Mouse (Mus musculus) megakaryocyte, embryonic 14.5 days (primary cell): ENCODE data around the gene Stx16. TPM values are rescaled to one million over a fixed set of nuclear protein-coding genes. Genes with fewer than 3 reads are reported as not detected.

ENCODE experiments used
- H3K27me3 ChIP-seq: replicated peaks from 2 replicates; pipeline ENCODE3; 2012; ENCODE audit warnings: inconsistent platforms
- H3K36me3 ChIP-seq: replicated peaks from 2 replicates; pipeline ENCODE3; 2012; ENCODE audit warnings: low read length, inconsistent platforms, mixed read lengths
- H3K4me1 ChIP-seq: 2 replicates; pipeline ENCODE4 v1.6.1; 2012; ENCODE audit warnings: inconsistent platforms
- H3K4me3 ChIP-seq: replicated peaks from 2 replicates; pipeline ENCODE3; 2012; ENCODE audit warnings: moderate library complexity, mild to moderate bottlenecking, inconsistent platforms
- H3K9me3 ChIP-seq: 2 replicates; pipeline ENCODE4 v1.6.1; 2012; ENCODE audit warnings: inconsistent platforms
- FLI1 ChIP-seq: IDR thresholded peaks from 2 replicates; pipeline ENCODE4 v1.6.1; 2012; ENCODE audit warnings: low read length, inconsistent platforms, mixed read lengths
- GATA1 ChIP-seq: IDR thresholded peaks from 3 replicates; pipeline ENCODE4 v1.6.1; 2012; ENCODE audit warnings: mixed read lengths, low read length, inconsistent platforms, borderline replicate concordance
- polyA plus RNA-seq: library from polyadenylated mRNA; stranded (reverse); fragments of >175 nt; gene quantifications from 2 replicates; pipeline ENCODE4 v1.2.3, GENCODE M21; 2012; ENCODE audit warnings: low replicate concordance; ENCODE audit not compliant: insufficient read depth

The Stx16 gene
- 13.6 and 41.1 TPM in 2 replicates for polyA plus RNA-seq

DNA sequence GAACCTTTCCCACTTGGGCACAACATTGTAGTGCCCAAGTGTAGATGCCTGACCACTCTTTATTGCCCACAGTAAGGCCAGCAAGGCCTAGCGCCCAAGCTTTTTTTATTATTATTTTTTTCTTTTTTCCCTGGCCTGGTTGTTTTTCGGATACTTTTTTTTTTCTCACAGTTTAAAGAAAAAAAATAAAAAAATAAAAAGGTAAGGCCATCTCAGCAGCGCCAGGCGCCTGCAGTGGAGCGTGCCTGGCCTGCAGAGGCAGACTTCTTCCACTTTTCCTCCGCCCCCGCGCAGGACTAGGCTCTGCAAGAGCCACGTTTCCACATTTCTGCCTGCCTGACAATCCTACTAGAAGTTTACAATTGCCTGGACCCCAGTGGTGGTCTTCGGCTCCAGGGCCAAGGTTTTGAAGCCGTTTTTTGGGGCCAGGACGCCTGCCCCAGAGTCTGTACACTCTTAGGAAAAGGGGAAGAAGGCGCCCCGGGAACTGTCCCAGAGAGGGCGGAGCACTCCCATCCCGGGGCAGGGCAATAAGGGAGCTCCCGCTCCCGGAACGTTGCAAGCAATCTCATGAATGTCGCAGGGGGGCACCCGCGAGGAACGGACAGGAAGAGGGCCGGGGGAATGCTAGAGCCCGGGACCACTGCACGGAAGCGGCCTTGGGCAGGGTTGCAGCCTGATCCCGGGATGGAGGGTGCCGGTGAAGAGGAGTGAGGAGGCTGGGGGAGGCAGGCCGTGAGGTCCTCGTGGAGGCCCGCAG is at the start of gene Stx16:
Stx16 (plus strand) TSS at position 636 of the 760 bp plus-strand sequence.
- TF ChIP-seq FLI1: no peak; the same call in 1 of the 2 replicates
- no peak for TF ChIP-seq GATA1
- Histone ChIP-seq H3K9me3 (no peaks in the 10 kb centered on the region), H3K4me3 (peak within 1 kb of the TSS; percentile 99), H3K4me1 (peaks cover 23% of the 10 kb centered on the region), H3K27me3 (peaks cover 17% of the 10 kb centered on the region), H3K36me3 (peaks cover 4% of the 10 kb centered on the region)

DNA sequence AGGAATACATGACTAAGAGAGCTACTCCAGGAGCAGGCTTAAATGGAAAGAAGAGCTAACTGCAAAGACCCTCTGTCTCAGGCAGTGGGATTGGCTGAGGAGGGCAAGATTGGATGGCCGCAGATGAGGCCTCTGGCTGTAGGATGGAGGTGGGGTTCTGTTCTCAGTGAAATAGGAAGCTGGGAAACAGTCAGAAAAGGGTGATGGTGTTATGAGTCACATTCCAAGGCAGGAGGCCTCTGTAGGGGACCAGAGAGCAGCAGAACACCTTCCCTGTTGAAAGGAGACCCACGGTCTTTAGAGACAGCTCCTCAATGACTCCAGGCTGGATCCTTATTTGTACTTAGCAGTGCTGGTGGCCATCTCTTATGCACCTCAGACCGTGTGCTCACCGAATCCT is 49.7 kb upstream of the Stx16 start:
- H3K4me1 ChIP-seq: no peaks in the 10 kb centered on the region
- H3K36me3 ChIP-seq: no peaks in the 10 kb centered on the region
- H3K9me3 ChIP-seq: 0 out of 2 replicates have a peak, but pooled peaks cover 3% of the 10 kb centered on the region
- no peak for TF ChIP-seq GATA1
- no peak for TF ChIP-seq FLI1
- no peak overlapping the region for H3K4me3 ChIP-seq
- H3K27me3 ChIP-seq: peaks cover 2% of the 10 kb centered on the region

DNA sequence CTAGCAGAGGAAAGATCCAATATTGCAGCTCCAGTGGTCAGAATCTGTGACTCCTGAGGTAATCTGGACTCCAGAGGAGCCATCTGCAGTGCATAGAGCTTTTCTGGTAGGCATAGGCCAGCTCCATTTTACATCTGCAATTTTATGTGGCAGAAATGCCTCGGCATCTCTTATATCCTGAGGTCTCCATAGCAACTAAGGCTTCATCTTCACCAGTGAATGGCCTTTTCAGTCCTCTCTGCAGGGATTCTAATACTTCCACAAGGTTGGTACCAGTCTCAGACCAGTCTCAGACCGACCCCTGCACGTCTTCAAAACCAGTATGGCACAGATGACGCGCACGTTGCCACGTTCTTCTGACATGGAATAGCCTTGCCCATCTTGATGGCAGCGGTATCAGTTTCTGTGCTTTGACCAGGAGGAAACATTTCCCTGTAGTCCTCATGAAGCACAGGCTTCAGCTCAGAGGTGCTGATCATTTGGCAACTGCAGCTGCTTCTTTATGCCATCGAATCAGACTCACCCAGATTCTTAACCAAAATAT is 42.8 kb upstream of the Stx16 start:
- Histone ChIP-seq H3K36me3 (no peaks in the 10 kb centered on the region), H3K4me3 (no peak overlapping the region), H3K9me3 (0 out of 2 replicates have a peak, but pooled peaks cover 3% of the 10 kb centered on the region), H3K4me1 (no peaks in the 10 kb centered on the region), H3K27me3 (no peaks in the 10 kb centered on the region)
- TF ChIP-seq FLI1 (no peak), GATA1 (no peak)

DNA sequence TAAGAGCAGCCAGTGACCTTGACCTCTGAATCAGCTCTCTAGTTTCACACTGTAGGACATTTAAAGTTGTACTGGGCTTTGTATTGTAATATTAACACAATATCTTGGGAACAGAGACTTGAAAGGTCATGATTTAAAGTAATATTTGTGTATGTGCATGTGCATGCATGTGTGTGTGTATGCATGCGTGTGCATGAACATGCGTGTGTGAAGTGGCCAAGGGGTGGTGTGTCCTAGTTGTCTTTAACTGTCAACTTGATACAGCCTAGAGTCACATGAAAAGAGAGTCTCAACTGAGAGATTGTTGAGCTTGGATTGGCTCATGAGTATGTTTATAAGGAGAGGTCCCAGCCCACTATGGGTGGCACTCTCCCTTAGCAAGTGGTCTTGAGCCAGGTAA is 28.5 kb upstream of the Stx16 start:
- Histone ChIP-seq H3K4me3 (no peak overlapping the region), H3K36me3 (no peaks in the 10 kb centered on the region), H3K9me3 (peaks cover 41% of the 10 kb centered on the region), H3K27me3 (peaks cover 14% of the 10 kb centered on the region), H3K4me1 (peaks cover 4% of the 10 kb centered on the region; the same call in 1 of the 2 replicates)
- TF ChIP-seq GATA1: no peak
- no peak for TF ChIP-seq FLI1

DNA sequence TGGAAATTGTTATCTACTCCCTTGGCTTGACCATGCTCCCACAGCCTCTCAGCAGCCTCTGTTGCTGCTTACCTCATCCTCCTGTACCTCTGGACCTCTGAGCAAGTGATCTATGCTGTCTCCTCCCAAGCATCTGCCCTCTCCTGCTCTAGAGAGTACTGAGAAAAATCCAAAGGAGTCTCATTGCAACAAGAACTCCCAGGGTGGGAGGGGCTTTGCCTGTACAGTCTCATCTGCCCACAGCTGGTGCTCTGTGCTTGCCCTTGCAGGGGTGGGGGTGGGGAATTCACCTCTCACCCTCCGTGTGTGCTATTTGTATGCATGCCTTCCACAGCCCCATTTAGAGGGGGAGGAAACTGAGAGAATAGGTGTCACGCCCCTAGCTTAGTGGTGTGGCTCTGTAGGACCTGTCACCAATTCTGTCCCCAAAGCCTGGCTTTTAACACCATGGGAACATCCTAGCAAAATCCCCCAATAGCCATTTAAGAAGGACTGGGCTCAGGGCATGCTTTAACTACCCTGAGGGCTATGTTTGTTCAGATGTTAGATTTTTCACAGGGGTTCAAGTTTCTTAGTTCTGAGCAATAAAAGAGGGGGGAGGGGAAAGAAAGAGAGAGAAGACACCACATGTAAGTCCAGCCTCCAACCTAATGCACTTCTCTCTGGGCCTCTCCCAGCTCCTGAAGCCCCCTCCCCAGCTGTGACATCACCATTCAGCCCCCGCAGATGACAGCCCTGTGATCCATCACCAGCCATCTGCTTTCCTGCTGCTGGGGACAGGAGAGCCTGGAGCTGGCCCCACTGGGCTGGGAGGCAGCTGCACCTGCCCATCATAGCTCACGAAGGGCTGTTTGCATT is 26.4 kb upstream of the Stx16 start:
- Histone ChIP-seq H3K4me1 (peaks cover 4% of the 10 kb centered on the region; the same call in 1 of the 2 replicates), H3K4me3 (no peak overlapping the region), H3K27me3 (peaks cover 15% of the 10 kb centered on the region), H3K36me3 (no peaks in the 10 kb centered on the region), H3K9me3 (peaks cover 35% of the 10 kb centered on the region)
- no peak for TF ChIP-seq FLI1
- TF ChIP-seq GATA1: no peak

DNA sequence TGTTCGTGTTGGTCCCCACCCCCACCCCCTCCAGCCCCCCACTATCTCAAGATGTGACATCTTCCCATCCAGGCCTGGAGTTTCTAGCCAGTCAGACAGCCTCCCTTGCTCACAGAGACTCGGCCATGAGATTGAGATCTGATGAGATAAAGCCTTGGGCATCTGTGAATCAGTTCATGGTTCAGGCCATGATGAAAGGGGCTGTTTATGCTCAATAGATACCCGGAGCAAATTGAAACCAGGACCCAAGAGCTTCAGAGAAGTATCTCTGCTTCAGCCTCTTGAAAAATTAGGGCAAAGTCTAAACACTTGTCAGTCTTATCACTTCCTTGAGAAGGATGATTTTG is 25.8 kb upstream of the Stx16 start:
- Histone ChIP-seq H3K27me3 (peaks cover 15% of the 10 kb centered on the region), H3K36me3 (no peaks in the 10 kb centered on the region), H3K4me3 (no peak overlapping the region), H3K9me3 (peaks cover 37% of the 10 kb centered on the region), H3K4me1 (peaks cover 4% of the 10 kb centered on the region; the same call in 1 of the 2 replicates)
- TF ChIP-seq FLI1 (no peak), GATA1 (no peak)

DNA sequence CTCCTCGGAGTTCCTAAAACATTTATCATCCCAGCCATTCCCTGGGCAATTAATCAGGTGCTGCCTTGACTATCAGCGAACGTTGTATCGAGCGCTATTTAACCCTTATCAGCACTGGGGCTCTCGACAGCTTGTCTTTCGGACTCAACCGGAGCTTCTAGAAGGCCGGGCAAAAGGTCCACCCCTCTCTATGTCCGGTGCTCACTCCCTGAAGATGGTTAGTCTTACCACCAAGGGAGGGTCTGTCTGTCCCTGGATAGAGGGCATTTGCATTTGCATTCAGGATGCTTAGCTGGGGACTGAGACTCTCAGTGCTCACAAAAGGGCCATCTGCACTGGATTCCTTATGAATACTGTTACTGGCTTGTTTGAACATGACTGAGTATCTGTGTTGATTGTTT is 25.0 kb upstream of the Stx16 start:
- H3K9me3 ChIP-seq: peaks cover 37% of the 10 kb centered on the region
- peaks cover 15% of the 10 kb centered on the region for H3K27me3 ChIP-seq
- no peaks in the 10 kb centered on the region for H3K36me3 ChIP-seq
- TF ChIP-seq FLI1: no peak
- TF ChIP-seq GATA1: no peak
- no peak overlapping the region for H3K4me3 ChIP-seq
- peaks cover 4% of the 10 kb centered on the region; the same call in 1 of the 2 replicates for H3K4me1 ChIP-seq

DNA sequence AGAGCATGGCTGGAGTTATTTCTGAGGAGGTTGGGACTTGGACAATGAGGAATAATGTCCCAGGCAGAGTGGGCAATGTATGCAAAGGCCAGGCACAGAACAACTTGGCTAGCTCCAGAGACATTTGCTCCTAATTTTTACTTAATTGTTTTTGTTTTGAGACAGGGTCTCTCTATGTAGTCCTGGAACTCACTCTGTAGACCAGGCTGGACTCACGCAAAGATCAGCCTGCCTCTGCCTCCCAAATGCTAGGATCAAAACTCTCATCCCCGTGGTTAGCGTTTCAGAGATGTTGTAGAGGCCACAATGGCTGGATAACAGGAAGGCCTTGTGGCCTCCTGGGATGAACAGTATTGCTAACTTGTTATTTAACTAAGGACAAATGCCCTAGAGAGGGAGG is 21.6 kb upstream of the Stx16 start:
- Histone ChIP-seq H3K36me3 (no peaks in the 10 kb centered on the region), H3K4me3 (no peak overlapping the region), H3K9me3 (peaks cover 42% of the 10 kb centered on the region), H3K4me1 (peaks cover 4% of the 10 kb centered on the region; the same call in 1 of the 2 replicates), H3K27me3 (peaks cover 18% of the 10 kb centered on the region)
- TF ChIP-seq GATA1 (no peak), FLI1 (no peak)

DNA sequence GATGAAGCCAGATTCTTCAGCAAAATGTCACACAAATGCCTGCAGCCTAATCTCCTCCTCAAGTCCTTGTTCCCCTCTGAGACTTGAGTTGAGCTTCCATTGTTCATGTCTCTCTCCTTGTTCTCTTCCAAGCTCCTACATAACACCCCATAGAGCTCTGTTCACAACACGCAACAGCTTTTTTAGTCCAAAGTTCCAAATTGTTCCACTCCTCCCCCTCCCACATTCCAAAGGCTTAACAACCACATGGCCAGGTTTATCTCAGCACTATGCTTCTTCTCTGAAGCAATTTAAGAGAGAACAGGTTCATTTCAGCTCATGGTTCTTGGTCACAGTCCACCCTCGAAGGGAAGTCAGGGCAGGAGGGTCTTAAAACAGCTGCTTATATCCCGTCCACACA is 18.4 kb upstream of the Stx16 start:
- peaks cover 62% of the 10 kb centered on the region for H3K9me3 ChIP-seq
- no peaks in the 10 kb centered on the region for H3K4me1 ChIP-seq
- H3K4me3 ChIP-seq: no peak overlapping the region
- H3K36me3 ChIP-seq: no peaks in the 10 kb centered on the region
- TF ChIP-seq GATA1 (no peak), FLI1 (no peak)
- peaks cover 3% of the 10 kb centered on the region for H3K27me3 ChIP-seq

DNA sequence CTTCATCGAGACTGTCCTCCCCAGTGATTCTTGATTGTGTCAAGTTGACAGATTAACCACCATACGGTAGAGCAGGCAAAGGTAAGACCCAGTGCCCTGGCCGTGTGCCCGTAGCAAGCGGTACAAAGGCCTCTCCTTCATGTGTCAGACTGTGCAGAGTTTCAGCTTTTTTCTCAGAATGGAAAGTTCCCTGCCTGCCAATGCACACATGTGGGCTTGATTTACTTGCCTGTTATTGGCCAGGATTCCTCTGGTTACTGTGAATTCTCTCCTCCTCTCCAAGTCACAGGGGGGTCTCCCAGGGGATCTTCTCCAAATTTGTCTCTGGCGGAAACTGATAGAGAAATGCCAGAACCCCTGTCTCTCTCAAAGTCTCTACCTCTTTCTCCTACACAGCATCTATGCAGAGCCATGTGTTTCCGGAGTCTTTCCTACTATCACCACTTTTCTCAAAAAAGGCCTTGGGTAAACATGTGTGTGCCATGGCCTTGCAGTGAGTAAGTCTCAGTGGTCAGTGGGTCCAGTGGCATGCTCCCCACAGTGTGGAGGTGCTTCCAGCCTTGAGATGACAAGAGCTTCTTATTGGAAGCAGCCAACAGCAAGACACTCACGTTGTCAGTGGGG is 17.7 kb upstream of the Stx16 start:
- no peak for TF ChIP-seq GATA1
- no peak for TF ChIP-seq FLI1
- H3K9me3 ChIP-seq: peaks cover 66% of the 10 kb centered on the region
- no peak overlapping the region for H3K4me3 ChIP-seq
- H3K27me3 ChIP-seq: peaks cover 5% of the 10 kb centered on the region
- no peaks in the 10 kb centered on the region for H3K4me1 ChIP-seq
- H3K36me3 ChIP-seq: no peaks in the 10 kb centered on the region
